Mouse (Mus musculus): Measurements from ENCODE around the gene Rap1b.

- TF ChIP-seq CTCF (IDR thresholded peaks at IDR 0.05; ENCODE audit: insufficient read depth, low read depth, low read length) (no peak), POLR2A (IDR thresholded peaks at IDR 0.05; ENCODE audit: insufficient read depth, low read depth, low read length) (no peak)
Measured at GRCm38 (mm10) chr10:117764598-117764997, 81.2 kb downstream of the Rap1b start.

Measured in olfactory bulb, adult 2 months (tissue).